Mouse (Mus musculus): Measurements from ENCODE around the gene Car5a.

- TF ChIP-seq CTCF (IDR thresholded peaks at IDR 0.05; ENCODE audit: control insufficient read depth, insufficient read depth, insufficient read length) (no peak), MAX (IDR thresholded peaks at IDR 0.05) (no peak), MYOD1 (IDR thresholded peaks at IDR 0.05; ENCODE audit: control insufficient read depth, insufficient read length, low read depth) (no peak), CEBPB (IDR thresholded peaks at IDR 0.05; ENCODE audit: low read depth) (no peak), MYOG (IDR thresholded peaks at IDR 0.05; ENCODE audit: control insufficient read depth, extremely low read depth, insufficient read length) (no peak)
Measured at GRCm38 (mm10) chr8:121949222-121949800, 4.6 kb upstream of the Car5a start, which contains the start of gene Banp.
